Mouse (Mus musculus) stomach, embryonic 14.5 days (tissue): ENCODE data around the gene Cdc73. TPM values are rescaled to one million over a fixed set of nuclear protein-coding genes. Genes with fewer than 3 reads are reported as not detected.

ENCODE experiments used
- ATAC-seq: fragments of 200-750 bp; cut with Nextera tagmentation; 2 replicates; pipeline ENCODE4 v1.8.0; 2017; ENCODE audit warnings: low read depth, moderate TSS enrichment; ENCODE audit not compliant: insufficient number of reproducible peaks, insufficient read depth, low FRiP score
- H3K27ac ChIP-seq: fragments of 300-500 bp; sonication (generic); 2 replicates; pipeline ENCODE4 v1.5.1; 2014; ENCODE audit warnings: mild to moderate bottlenecking, low read length, moderate library complexity, mixed read lengths
- H3K27me3 ChIP-seq: fragments of 300-500 bp; sonication (generic); 2 replicates; pipeline ENCODE4 v1.6.1; 2014; ENCODE audit warnings: low read length, control low read depth, mixed read lengths; ENCODE audit not compliant: control insufficient read depth, insufficient read depth
- H3K36me3 ChIP-seq: fragments of 300-500 bp; sonication (generic); 2 replicates; pipeline ENCODE4 v1.6.1; 2014; ENCODE audit warnings: mild to moderate bottlenecking, control low read depth, low read length, moderate library complexity, mixed read lengths; ENCODE audit not compliant: control insufficient read depth, insufficient read depth
- H3K4me1 ChIP-seq: fragments of 300-500 bp; sonication (generic); 2 replicates; pipeline ENCODE4 v1.6.1; 2014; ENCODE audit warnings: low read length, control low read depth, mixed read lengths; ENCODE audit not compliant: control insufficient read depth, insufficient read depth
- H3K4me2 ChIP-seq: fragments of 300-500 bp; sonication (generic); replicated peaks from 2 replicates; pipeline ENCODE4 v1.6.1; 2014; ENCODE audit warnings: low read depth, low read length, control low read depth
- H3K4me3 ChIP-seq: fragments of 300-500 bp; sonication (generic); 2 replicates; pipeline ENCODE4 v1.5.1; 2014; ENCODE audit warnings: low read depth, low read length, control low read depth
- H3K9ac ChIP-seq: fragments of 300-500 bp; sonication (generic); replicated peaks from 2 replicates; pipeline ENCODE4 v1.6.1; 2014; ENCODE audit warnings: low read depth, mild to moderate bottlenecking, control low read depth, low read length, moderate library complexity, mixed read lengths
- H3K9me3 ChIP-seq: fragments of 300-500 bp; sonication (generic); 2 replicates; pipeline ENCODE4 v1.6.1; 2016; ENCODE audit warnings: low read depth, low read length, control low read depth; ENCODE audit not compliant: control insufficient read depth
- WGBS: fragments of 180-500 bp; shearing (Covaris S2); extraction: QIAGEN DNeasy Blood & Tissue Kit; methylation state at CpG from one replicate; pipeline ENCODE4 v1.1.7; 2014; 5-methylcytosine and 5-hydroxymethylcytosine counted together
- polyA plus RNA-seq: library from polyadenylated mRNA; unstranded; fragments of >200 nt; fragmentation: Nextera tagmentation; extraction: Ambion mirVana; gene quantifications from 2 replicates; pipeline ENCODE4 v1.2.1, GENCODE M21; 2014

Gene Cdc73
- polyA plus RNA-seq, 1 experiment from 2014 or later, result 20.3 TPM

DNA sequence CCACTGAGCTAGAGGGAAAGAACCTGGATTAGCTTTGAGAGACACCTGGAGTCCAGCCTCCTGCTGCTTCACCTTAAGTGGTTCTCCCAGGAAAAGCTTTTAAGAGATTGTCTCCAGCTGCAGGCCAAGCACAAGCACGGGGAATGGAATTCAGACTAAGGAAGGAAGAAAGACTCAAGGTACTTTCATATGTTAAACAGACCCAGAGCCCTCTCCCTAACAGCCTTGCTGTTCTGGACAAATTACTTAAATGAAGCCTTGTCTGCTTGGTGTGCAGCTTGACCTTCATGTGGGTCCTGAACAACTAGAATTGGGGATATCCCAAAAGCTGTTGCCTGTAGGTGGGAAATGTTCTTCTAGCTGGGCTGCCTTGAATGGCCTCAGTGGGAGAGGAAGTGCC is 147.2 kb downstream of the Cdc73 start:
- Histone ChIP-seq H3K27ac (no peak overlapping the region), H3K9ac (no peak overlapping the region), H3K9me3 (no peaks in the 10 kb centered on the region), H3K4me3 (no peak overlapping the region), H3K4me2 (no peak overlapping the region), H3K4me1 (no peaks in the 10 kb centered on the region), H3K36me3 (no peaks in the 10 kb centered on the region), H3K27me3 (no peaks in the 10 kb centered on the region)
- no peak for ATAC-seq
- 21% methylated on average over 1 of the region's 1 CpGs for WGBS

DNA sequence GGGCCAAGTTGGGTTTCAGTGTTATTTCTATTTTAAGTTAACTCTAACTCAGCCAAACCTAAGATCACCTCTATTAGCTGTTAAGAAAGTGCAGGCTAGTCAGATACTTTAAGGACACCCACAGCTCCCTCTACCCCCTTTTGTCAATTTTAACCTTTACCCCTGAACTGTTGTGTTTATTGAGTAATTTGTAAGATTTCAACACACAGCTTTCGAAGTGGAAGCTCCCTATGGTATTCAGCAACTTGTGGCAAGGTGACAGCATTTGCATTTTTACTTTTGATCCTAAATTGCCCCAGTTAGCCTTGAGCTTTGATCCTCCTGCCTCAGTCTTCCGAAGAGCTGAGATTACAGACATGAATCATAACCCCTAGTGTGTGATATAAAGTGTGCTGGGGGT is 148.1 kb downstream of the Cdc73 start:
- H3K9me3 ChIP-seq, result no peaks in the 10 kb centered on the region
- 44% methylated on average over 2 of the region's 2 CpGs for WGBS
- no peaks in the 10 kb centered on the region for H3K4me1 ChIP-seq
- H3K9ac ChIP-seq, result no peak overlapping the region
- no peak overlapping the region for H3K4me2 ChIP-seq
- H3K36me3 ChIP-seq, result no peaks in the 10 kb centered on the region
- H3K27me3 ChIP-seq, result no peaks in the 10 kb centered on the region
- ATAC-seq, result no peak
- no peak overlapping the region for H3K27ac ChIP-seq
- no peak overlapping the region for H3K4me3 ChIP-seq

Other genes with a start within 250 kb of the Cdc73 start
- 0.76 and 0.77 TPM in 2 replicates for gene B3galt2, start 62.2 kb downstream of the Cdc73 start, polyA plus RNA-seq
- gene Glrx2, start 13.4 kb upstream of the Cdc73 start, polyA plus RNA-seq, result 73.2 and 77.6 TPM in 2 replicates
- gene Trove2, start 74.2 kb upstream of the Cdc73 start, polyA plus RNA-seq, result 20.8 and 20.9 TPM in 2 replicates
- gene Uchl5, start 74.4 kb upstream of the Cdc73 start, polyA plus RNA-seq, result 64.6 and 71.4 TPM in 2 replicates